ENCODE assay signal across 9 mouse cellular contexts in genomic region chr15:31150546-31151471, GRCm38 (mm10).
DNase-seq lines count a peak whose midpoint lies in the region; ATAC-seq lines count a peak whose summit lies in the region.
"Had no signal": no experiment of that assay in that cellular context is flagged by ENCODE, and none has a peak within 500 bp of the region (broad histone marks: within the 10 kb centered on the region; RNA-seq: fewer than 3 reads in every experiment).

No protein-coding gene starts in this region.

- H3K9me3 ChIP-seq in embryonic facial prominence, embryonic 14.5 days (ENCODE audit: control insufficient read depth, low read length) = no peaks in the 10 kb centered on the region
- H3K9me3 ChIP-seq: embryonic facial prominence, embryonic 12.5 days had no signal

- H3K9ac ChIP-seq in embryonic facial prominence, embryonic 14.5 days (ENCODE audit: low read depth, low read length) = no peak overlapping the region
- H3K9ac ChIP-seq: embryonic facial prominence, embryonic 12.5 days had no signal

- H3K4me3 ChIP-seq in embryonic facial prominence, embryonic 14.5 days (ENCODE audit: low read depth, low read length) = no peak overlapping the region
- H3K4me3 ChIP-seq: embryonic facial prominence, embryonic 12.5 days had no signal

- H3K4me2 ChIP-seq in embryonic facial prominence, embryonic 14.5 days (ENCODE audit: low read depth, low read length) = no peak overlapping the region; the same call in 1 of the 2 replicates
- H3K4me2 ChIP-seq: embryonic facial prominence, embryonic 12.5 days had no signal

- no peak overlapping the region for H3K27ac ChIP-seq in embryonic facial prominence, embryonic 14.5 days (replicated peaks; ENCODE audit: low read depth, low read length)
- H3K27ac ChIP-seq: embryonic facial prominence, embryonic 12.5 days had no signal

- no peaks in the 10 kb centered on the region for H3K36me3 ChIP-seq in embryonic facial prominence, embryonic 14.5 days (ENCODE audit: control insufficient read depth, insufficient read depth, low read length)
- H3K36me3 ChIP-seq: embryonic facial prominence, embryonic 12.5 days had no signal

- intact Hi-C loops in heart, postnatal 10 days (cut with DNase I) = loop anchor here (1.0 to 5.0 kb wide), 3 partner anchors 116 to 339 kb away; no protein-coding TSS in a partner anchor

- 42% methylated on average over 21 of the region's 21 CpGs for WGBS in embryonic facial prominence, embryonic 14.5 days

- ATAC-seq in embryonic facial prominence, embryonic 14.5 days (ENCODE audit: low read depth) = 0 out of 2 replicates have a peak, but pooled peaks have one; percentile 65
- ATAC-seq in monocyte, adult 5-6 weeks (replicated peaks; ENCODE audit: insufficient number of reproducible peaks, low FRiP score, low TSS enrichment, poor library complexity, severe bottlenecking) = no peak

- H3K4me1 ChIP-seq in embryonic facial prominence, embryonic 14.5 days (ENCODE audit: control insufficient read depth, insufficient read depth, low read length) = no peaks in the 10 kb centered on the region

- DNase-seq in CD4-positive helper T cell, adult 2 months (ENCODE audit: low read depth, low spot score) = peak; percentile 11
- peak; percentile 61 for DNase-seq in adrenal gland, postnatal 14 days
- peak; percentile 77 for DNase-seq in embryonic facial prominence, embryonic 14.5 days (ENCODE audit: low spot score)
- peak; percentile 40 to 58 for DNase-seq in heart, postnatal 10 days
- peak; percentile 56 to 81 for DNase-seq in layer of hippocampus, adult 8-10 months (ENCODE audit: low spot score in 2 of 2)
- DNase-seq in lung, postnatal 25 days (ENCODE audit: low spot score) = peak; percentile 26
- DNase-seq in right cerebral cortex, postnatal 10 days (ENCODE audit: low spot score in 2 of 2) = peak; percentile 87 to 90

- no peaks in the 10 kb centered on the region for H3K27me3 ChIP-seq in embryonic facial prominence, embryonic 14.5 days (replicated peaks; ENCODE audit: control insufficient read depth, insufficient read depth, low read length)
- H3K27me3 ChIP-seq: embryonic facial prominence, embryonic 12.5 days had no signal

Comparison
In these comparisons a context has a peak if more than half of its experiments do, and no peak if none do; other contexts are left out.
1. DNase-seq: peak in every context shown above with its lines; median percentile 88 in right cerebral cortex, postnatal 10 days; 77 in embryonic facial prominence, embryonic 14.5 days; 68 in layer of hippocampus, adult 8-10 months; 61 in adrenal gland, postnatal 14 days; 49 in heart, postnatal 10 days; 26 in lung, postnatal 25 days; 11 in CD4-positive helper T cell, adult 2 months.